Mouse (Mus musculus) embryo, embryonic 9.5 days (tissue): Measurements from ENCODE around the gene Qser1.

Source experiments
- DNase-seq: peaks from one replicate; pipeline ENCODE4 v3.0.0-alpha.2; 2017; ENCODE audit errors: extremely low spot score

The Qser1 gene

DNA sequence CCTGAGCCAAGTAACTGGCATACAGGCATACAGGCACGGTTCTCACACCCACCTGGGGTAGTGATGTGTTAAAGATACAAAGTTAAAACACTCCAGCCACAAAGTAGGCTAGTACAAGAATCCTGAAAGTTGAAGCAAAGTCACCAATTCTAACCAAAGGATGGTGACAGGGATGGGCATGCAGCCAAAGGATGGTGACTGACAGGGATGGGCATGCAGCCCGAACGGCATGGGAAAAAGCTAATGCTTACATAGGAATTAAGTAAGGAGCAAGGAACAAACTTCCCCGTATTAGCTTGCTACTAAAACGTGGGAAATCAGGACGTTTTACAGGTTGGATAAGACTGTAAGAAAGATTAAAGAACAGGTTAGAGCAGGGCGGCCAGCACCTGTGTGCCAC is 80.3 kb downstream of the Qser1 start:
- no peak for DNase-seq

DNA sequence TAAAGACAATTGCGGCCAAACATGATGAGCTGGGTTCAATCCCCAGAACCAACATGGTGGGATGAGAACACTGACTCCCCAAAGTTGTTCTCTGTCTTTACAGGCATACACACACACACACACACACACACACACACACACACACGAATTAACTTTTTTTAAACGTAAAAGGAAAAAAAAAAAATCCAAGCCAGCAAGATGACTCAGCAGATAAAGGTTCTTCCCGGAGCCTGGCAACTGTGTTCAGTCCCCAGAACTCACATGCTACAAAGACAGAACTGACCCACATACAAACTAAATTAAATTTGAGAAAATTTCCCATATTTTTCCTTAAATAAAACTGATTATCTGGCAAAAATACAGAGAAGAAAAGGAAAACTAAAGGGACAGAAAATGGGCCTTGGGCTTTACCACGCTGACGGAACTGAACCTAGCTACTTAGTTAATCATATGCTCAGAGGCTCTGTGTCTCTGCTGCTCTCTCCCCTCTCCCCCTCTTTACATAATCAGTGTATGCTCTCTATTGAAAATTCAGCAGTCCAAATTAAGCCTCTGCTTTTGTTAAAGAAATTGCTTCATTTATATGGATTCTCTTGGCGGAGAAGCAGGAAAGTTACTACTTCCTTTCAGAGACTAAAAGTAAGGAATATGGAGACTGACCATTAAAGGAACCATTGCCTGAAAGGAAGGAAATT is 83.9 kb downstream of the Qser1 start:
- no peak for DNase-seq

DNA sequence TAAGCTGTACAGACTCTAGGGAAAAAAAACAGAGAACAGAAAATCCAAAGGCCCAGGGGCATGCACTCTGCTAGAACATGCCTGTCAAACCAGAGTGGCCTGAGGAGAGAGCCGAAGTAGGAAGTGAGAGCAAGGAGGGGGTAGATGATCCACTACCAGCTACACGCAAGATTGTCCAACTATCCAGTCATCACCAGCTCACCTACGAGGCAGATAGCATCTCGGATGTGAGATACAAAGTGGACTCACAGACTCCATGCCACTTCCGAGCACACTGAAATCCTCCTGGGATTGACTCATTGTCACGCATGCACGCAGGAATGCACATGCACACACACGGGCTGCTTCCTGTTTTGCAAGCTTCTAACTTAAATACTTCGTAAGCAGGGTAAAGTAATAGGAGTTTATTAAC is 84.5 kb downstream of the Qser1 start:
- no peak for DNase-seq

DNA sequence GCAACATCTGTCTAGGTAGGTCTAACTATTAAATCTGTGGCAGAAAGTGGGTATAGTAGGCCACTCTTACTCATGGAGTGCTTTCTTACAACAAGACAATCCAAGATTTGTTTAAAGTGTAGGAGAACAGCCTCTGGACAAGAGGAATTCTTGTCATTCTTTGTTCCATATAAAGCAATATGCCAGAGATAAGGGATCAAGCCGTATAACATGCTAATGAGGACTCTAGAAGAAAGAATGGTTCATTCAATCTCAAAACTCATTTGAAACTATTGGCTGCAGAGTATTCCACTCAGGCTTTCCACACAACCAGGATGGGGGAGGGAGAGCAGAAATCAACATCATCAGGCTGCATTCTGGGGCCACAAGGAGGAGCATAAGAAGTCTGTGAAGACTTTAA is 89.2 kb downstream of the Qser1 start:
- DNase-seq = no peak

DNA sequence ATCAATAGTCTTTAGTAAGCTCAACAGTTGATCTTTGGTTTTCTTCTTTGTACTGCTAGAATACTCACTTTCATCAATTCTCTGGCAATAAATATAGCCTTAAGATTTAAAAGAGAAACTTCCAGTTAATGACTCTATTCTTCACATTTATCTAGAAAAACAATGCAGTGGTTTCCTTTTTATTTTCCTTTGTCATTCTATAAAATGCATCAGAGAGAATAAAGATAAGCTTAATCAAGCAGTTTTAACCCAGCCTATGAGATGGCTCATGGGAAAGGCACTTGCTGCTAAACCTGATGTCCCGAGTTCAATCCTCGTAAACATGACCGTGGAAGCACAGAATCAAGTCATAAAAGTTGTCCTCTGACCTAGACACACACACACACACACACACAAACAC is 94.5 kb downstream of the Qser1 start:
- DNase-seq = no peak

DNA sequence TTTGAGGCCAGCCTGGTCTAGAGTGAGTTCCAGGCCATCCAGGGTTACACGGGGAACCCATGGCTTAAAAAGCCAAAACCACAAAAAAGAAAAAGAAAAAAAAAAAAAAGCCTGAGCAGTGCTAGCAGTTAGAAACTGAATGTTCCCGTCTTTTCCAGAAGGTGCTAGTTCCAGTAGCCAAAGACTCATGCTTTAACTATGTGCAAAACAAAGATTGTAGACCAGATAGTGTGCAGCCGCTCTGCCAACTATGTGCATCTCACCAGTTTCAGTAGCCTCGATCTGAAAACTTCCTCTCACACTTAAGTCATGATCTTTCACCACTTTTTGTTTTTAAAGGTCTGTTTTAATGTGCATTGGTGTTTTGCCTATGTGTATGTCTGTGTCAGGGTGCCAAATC is 98.7 kb downstream of the Qser1 start:
- no peak for DNase-seq

DNA sequence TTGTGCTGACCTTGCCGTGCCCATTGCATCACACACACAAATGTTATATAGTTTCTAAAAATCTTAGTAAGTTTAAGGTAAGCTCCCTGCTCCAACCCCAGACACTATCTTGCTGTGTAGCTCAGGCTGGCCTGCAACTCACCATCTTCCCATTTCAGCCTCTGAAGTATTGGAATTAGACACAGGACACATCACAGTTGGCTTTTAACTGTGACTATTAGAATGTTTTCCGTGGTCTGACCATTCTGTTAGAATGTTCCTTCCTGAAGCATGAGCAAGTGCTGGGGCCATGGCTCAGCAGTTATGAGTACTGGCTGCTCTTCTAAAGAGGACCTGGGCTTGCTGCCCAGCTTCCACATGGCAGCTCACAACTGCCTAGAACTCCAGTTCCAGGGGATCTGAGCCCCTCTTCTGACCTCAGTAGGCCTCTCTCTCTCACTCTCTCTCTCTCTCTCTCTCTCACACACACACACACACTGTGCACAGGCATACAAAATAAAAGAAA is 99.3 kb downstream of the Qser1 start:
- DNase-seq = no peak

DNA sequence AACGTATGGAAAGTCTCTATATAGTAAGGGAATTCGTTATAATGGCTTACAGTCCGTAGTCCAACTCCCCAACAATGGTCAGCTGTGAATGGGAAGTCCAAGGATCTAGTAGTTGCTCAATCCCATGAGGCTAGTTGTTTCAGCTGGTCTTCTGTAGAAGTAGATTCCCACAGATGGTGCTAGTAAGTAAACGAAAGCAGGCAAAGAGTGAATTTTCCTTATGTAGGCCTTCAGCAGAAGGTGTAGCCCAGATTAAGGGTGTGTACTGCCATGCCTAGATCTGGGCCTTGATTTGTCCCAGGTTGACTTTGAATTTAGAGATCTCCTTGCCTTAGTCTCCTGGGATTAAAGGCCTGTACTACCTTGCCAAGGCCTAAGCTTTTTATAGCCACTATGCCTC is 100.3 kb downstream of the Qser1 start, which contains the start of gene Pin1rt1:
Pin1rt1 (minus strand) TSS at position 101 of the 400 bp plus-strand sequence.
- DNase-seq = no peak

DNA sequence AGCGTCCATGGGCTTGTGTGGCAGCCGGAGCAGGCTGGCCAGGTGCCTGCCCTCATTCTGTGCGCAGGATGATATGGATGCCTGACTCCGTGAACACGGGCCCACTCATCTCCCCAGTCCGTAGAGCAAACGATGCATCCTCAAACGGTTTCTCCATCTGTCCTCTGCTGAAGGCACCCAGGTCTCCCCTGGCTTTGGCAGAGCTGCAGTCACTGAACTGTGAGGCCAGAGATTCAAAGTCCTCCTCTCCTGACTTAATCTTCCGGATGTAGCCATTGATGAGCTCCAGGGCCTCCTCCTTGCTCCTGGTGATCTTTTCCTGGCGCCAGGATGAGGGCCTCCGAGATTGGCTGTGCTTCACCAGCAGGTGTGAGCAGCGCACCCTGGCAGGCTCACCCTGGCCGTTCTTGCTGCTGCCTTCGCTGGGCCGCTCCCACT is 102.3 kb downstream of the Qser1 start:
- DNase-seq = peak; percentile 3

DNA sequence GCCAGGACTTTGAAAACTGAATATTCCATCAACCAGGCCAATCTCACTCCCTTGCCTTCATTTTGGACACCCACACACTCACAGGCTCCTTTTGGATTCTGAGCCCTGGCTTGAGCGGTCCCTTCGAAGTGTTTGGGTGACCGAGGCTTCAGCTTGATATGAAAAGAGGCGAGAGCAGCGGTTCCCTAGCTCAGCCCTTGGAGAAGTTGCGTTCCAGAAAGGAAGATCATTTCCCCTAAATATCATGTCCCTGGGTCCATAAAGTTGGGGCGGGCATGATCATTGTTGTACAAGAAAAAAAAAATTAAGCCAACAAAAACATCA is 104.1 kb downstream of the Qser1 start:
- no peak for DNase-seq

DNA sequence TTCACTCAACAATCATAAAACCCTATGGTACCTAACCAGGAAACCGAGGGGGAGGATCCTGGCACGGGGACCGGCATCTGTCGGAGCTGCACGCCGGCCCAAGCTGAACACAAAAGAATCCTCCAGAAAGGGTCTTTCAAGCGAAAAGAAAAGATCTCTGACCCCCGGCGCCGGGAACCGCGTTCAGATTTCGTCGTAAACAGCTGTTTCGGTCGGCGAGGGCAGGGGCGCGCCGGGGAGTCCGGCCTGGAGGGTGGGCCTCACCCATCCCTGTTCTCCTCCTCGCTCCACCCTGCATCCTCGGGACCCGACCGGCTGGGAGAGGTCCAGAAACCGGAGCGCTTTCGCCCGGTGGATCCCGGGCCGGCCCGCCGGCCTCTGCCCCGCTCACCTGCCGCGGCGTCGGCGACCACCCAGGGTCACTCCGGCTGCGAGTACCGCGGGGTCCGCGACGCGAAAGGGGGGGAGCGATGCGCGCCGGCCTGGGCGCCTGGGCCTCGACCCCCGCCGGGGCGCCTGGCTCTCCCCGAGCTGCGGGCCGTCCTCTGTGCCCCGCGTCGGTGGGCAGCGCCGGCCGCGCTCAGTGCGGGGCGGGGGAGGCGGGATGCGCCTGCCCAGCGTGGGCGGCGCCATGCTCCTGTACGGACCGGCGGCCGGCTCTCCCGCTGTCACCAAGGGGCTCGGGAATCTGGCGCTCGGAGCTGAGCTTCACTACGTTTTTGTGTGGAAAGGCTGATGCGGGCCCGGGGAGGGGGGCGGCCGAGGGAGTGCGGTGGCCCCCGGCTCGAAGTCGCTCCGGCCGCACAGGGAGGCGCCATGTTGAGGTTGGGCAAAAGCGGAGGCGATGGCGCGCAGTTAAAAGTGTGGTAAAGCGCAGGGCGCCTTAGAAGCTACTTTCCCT is 104.7 kb downstream of the Qser1 start, which contains the start of gene Tcp11l1:
Tcp11l1 (minus strand) TSS at position 585 of the 901 bp plus-strand sequence.
- peak; percentile 80 for DNase-seq

DNA sequence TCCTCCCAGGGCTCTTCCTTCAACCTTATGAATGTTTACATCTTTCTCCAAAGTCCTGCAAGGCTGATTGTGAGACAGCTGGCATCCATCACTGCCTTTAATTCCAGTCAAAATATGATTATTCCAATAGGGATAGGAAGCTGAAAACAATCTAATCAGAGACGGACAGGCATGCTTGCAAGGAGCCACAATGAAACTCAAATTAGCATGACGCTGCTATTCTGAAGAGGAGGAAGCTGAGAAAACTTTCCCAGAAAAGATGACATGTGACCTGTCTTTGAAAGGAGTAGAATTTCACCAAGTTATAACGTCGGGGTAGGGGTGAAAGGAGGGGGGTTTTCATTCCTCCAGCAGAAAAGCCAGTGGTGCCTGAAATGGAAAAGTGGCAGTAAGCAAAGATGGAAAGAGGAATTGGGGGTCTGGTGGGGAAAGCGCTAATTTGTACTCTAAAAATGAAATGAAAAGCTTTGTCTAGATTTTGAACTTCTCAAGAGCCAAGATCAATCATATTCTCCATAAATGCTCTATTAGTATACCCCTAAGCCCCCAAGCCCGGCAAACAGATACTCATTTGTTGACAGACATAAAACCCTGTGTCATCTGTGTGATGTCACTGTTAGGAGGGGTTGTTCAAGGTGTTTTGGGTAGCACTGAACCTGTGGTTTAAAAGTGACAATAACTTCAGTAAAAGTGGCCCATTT is 105.7 kb downstream of the Qser1 start:
- DNase-seq = peak; percentile 8

DNA sequence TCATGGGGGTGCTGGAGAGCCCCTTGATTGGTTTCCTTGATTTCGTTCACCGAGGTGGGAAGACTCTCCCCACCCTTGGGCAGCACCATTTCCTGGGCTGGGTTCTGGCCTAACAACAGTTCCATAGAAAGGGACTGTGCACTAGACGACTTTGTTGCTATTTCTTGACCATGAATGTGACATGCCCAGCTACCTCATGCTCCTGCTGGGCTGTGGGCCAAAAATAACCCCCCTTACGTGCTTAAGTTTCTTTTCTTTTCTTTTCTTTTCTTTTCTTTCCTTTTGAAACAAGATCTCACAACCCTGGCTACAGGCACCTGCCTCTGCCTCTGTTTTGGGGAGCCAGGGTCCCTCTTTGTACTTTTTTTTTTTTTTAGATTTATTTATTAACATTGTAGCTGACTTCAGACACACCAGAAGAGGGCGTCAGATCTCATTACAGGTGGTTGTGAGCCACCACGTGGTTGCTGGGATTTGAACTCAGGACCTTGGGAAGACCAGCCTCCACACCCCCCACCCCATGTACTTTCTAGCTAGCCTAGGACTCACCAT is 106.7 kb downstream of the Qser1 start:
- DNase-seq = no peak
